Mouse (Mus musculus): ENCODE measurements around the gene Cbarp.

Cbarp gene

DNA sequence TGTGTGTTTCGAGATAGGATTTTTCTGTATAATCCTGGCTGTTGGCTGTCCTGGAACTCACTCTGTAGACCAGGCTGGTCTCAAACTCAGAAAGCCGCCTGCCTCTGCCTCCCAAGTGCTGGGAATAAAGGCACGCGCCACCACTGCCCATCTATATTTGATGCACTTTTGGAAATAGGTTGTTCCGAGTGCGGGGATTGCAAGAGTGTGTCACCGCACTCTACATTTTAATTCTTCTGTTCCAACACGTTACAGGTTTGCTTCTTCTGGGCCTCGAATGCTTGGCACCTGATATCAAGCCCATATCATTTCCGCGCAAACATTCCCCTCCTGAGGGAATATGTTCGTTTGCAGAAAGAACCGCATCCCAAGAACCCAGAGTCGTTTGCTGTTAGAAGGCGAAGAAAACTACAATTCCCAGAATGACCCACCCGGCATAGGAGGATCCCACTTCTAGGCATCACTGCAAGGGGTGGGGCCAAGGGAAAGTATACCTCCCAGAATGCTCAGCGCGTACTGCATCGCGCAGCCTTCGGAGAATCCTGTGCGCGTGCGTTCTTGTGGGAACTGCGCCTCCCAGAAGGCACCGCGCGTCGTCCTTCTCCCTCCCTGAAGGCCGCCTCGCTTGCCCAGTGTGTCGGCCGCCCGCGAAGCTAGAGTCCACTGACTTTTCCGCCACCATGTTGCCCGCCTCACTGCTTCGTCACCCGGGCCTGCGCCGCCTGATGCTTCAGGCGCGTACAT is 1.3 kb upstream of the Cbarp start:
- peak; percentile 98 for DNase-seq

- DNase-seq, result peak; percentile 99
These were observed 608 bp upstream of the Cbarp start for GRCm38 (mm10) chr10:80141243-80141642.

GRCm38 (mm10) chr10:80139975-80140665 is 515 bp downstream of the Cbarp start:
- DNase-seq, result peak; percentile 62

DNA sequence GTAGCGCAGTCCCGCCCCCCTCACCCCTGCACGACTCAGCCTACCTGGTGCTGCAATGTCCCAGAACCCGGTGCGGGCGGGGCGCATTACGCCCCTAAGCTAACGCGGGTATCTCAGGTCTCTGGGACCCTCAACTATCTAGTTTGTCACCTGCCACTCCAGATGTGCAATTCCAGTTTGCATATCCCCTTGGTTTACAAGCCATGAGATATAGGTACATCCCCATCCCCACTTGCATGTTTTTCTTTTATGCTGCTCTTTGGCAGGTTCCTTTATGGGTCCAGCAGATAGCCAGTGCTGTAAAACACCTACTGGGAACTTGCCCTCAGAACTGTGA is 1.2 kb downstream of the Cbarp start:
- DNase-seq, result no peak

DNA sequence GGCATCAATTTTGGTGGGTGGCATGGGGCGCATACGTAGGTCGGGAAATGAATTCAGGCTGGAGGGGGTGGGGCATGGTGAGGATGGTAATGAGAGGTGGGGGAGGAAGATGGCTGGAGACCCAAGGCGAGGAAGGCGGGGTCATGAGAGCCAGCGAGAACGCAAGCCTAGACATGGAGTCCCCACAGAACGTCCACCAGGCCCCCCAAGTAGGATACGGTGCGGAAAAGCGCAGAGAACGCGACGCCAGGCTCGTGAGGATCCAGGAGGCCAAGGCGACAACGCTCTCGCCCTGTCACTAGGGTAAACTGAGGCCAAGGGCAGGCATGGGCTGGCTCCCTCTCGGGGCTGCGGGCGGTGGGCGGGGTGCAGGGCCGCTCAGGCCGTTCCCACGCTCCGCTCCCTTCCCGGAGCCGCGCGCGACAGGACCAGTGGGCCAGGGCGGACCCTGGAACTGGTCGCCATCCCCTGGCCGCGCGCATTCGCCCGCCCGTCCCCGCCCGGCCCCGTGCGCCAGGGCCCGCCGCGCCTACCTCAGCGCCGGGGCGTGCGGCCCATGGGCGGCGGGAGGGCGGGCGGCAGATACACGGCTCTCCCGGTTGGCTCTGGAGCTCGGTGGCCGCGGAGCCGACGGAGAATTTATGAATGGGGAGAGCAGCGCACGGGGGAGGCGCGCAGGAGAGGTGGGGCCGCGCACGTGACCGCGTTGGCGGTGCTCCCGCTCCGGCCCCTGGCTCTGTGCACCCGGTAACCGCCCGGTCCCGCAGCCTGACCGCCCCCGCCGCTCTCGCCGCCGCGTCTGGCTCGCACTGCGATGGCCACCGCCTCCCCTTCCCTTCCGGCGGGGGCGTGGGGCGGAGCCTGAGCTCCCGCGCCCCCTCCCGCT is 1.8 kb downstream of the Cbarp start, which contains the start of gene Atp5d:
TSS of gene Atp5d (plus strand) at position 80 of the 886 bp plus-strand sequence.
- peak; percentile 89 for DNase-seq

- peak; percentile 79 for DNase-seq
These were observed 2.7 kb downstream of the Cbarp start for GRCm38 (mm10) chr10:80137626-80138552.

DNA sequence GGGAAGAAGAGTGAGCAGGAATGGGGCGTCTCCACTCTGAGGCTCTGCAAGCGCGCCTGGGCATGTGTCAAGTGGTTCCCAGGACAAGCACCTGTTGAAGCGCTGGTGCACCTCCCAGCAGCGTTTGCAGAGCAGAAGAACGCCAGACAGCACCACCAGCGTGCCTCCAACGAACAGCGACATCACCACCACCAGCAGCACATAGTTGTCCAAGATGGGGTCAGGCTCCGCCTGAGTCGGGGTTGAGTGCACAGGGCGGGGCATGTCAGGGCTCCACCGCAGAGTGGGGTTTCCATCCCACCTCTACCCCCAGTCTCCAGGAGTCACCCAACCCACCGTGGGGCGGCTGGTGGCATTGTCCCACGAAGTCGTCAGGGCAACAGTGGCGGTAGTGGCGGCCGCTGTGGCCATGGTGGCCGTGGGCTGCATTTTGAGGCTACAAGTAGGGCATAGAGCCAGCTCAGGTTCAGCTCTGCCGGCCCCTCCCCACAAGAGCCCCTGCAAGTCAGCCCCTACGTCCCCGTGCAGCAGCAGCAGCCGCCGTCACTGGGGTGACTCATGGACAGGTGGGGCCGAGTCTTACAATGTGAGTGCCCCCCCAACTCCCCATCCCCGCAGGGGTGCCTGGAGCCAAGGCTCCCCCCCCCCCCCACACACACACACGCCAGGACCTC is 3.5 kb downstream of the Cbarp start:
- peak; percentile 79 for DNase-seq

GRCm38 (mm10) chr10:80136179-80136951 is 4.3 kb downstream of the Cbarp start:
- DNase-seq, result peak; percentile 52

DNA sequence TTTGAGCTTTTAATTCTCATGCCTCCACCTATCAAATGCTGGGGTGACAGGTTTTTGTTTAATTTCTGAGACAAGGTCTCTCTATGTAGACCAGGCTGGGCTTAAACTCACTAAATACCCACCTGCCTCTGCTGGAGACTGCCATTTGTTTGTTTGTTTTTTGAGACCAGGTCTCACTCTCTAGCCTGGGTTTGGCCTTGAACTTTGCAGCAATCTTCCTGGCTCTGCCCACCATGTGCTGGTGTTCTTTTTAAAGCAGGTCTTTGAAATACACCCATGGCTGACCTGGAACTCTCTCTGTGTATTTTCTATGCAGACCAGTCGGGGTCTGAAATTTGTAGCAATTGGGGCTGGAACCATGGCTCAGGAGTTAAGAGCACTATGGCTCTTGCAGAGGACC is 5.0 kb downstream of the Cbarp start:
- DNase-seq, result no peak

GRCm38 (mm10) chr10:80135161-80135560 is 5.5 kb downstream of the Cbarp start:
- DNase-seq, result peak; percentile 62

- DNase-seq, result peak; percentile 58
These were observed 6.2 kb downstream of the Cbarp start for GRCm38 (mm10) chr10:80134421-80134820.

DNA sequence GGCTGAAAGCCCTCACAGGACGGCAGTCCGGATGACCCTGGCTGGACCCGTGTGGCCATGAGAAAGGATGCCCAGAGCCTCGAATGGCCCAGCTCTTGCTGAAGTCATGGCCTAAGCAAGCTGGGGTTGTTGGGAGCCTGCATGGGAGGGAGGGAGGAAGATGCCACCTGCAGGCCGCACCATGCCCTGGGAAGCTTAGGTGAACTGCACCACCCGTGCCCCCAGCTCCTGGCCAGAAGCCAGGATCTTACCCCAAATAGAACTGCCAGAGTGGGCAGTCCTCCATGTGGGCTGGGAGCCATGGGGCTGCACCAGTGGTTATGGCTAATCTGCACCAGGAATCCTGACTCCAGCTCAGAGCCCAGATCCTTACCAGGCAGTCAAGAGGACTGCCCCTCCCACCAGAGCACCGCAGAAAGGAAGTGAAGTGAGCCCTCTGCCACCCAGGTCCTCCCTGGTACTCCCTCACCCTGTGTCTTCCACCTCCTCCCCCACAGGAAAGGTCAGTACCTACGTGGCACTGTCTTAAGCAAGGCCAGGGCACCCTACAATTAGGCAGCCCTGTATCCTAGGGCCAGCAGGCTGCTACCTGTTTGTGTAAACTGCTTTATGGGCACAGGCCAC is 7.3 kb downstream of the Cbarp start:
- peak; percentile 71 for DNase-seq

- DNase-seq, result peak; percentile 46
These were observed 8.7 kb downstream of the Cbarp start for GRCm38 (mm10) chr10:80131952-80132350.

DNA sequence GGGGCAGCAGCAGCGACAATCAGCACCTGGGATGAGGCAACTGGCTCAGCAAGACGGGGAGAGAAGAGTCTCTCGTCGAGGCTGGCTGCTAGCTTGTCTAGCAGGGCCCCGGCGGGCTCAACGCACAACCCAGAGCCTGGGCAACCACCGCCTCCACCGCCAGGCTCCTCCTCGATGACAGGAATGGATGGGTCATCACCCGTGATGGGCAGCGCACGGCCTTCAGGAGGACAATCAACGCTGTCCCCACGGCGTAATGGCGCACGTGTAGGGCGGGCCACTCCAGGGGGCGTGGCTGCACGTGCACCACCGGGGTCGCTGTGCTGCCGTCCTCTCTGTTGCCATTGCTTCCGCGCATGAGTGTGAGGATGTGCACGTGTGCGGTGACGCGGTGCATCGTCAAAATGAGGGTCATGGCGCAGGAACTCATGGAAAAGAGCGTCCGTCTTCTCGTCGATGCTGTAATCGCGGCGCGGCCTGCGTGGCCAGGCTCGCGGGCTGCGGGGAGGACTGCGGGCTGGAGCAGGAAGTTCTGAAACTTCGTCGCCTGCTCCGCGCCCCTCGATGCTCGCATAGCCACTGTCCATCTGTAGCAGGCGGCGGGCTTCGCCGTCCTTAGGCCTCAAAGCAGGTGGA is 9.2 kb downstream of the Cbarp start:
- peak; percentile 52 for DNase-seq

DNA sequence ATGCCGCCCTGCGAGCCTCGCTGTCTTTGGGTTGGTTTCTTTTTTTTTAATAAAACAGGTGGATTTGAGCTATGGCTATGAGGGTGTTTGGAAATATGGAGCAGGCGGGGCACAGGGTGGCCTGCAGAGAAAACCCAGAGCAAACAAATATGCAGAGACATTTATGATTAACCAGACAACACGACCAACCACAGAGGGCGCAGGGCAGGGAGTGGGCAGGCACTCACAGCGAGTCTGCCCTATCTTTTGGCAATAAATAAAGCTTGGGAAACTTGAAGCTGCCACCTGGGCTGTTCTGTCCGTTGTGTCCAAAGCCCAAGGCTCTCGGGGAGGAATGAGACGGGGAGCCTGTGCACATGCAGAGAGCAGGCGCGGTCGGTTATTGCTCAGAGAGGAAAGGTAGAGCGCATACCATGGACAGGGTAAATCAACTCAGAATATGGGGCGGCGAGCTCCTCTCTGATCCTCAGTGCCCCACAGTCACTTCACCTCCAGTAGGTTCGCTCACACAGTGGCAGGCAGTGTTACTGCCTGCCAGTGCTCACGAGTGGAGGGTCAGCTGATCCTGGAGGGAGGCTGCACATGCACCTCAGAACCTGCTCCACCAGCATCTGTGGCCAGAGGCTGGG is 10.1 kb downstream of the Cbarp start:
- DNase-seq, result no peak

DNA sequence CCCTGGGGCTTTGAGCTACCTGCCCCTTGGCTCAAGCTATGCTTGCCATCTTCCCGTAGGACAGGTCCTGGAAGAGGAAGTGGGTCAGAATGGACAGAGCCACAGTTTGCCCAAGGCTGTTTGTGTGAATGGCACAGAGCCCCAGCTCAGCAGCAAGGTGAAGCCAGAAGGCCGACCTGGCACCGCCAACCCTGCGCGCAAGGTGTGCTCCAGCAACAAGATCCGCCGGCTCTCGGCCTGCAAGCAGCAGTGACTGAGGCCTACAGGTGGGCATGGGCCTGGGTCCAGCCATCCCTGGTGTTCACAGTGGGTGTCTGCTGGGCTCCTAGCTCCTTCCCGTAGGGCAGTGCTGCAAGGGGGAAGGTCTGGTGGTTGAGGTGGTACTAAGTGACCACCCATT is 10.8 kb downstream of the Cbarp start:
- peak; percentile 88 for DNase-seq

- peak; percentile 48 for DNase-seq
These were observed 12.7 kb downstream of the Cbarp start for GRCm38 (mm10) chr10:80127920-80128319.

GRCm38 (mm10) chr10:80123932-80124562 is 16.6 kb downstream of the Cbarp start:
- no peak for DNase-seq

GRCm38 (mm10) chr10:80121639-80122038 is 19.0 kb downstream of the Cbarp start:
- DNase-seq, result no peak
